Mouse (Mus musculus) embryonic facial prominence, embryonic 11.5 days (tissue): ENCODE results near the gene Mast3. TPM values are rescaled to one million over a fixed set of nuclear protein-coding genes. Genes with fewer than 3 reads are reported as not detected.

Experiments
- ATAC-seq: fragments of 200-750 bp; cut with Nextera tagmentation; replicated peaks from 2 replicates; pipeline ENCODE4 v1.8.0; 2017; ENCODE audit warnings: low read depth; ENCODE audit not compliant: insufficient number of reproducible peaks, low FRiP score, low TSS enrichment
- DNase-seq: peaks from one replicate; pipeline ENCODE4 v3.0.0-alpha.2; 2015; ENCODE audit warnings: low spot score
- H3K27ac ChIP-seq: fragments of 300-500 bp; sonication (generic); replicated peaks from 2 replicates; pipeline ENCODE4 v1.5.1; 2014; ENCODE audit warnings: mild to moderate bottlenecking, low read depth, low read length, control low read depth
- H3K27me3 ChIP-seq: fragments of 300-500 bp; sonication (generic); 2 replicates; pipeline ENCODE4 v1.6.1; 2014; ENCODE audit warnings: mild to moderate bottlenecking, low read length, moderate library complexity, mixed read lengths; ENCODE audit not compliant: control insufficient read depth, insufficient read depth
- H3K36me3 ChIP-seq: fragments of 300-500 bp; sonication (generic); replicated peaks from 2 replicates; pipeline ENCODE4 v1.6.1; 2014; ENCODE audit warnings: low read depth, mild to moderate bottlenecking, low read length, moderate library complexity, mixed read lengths; ENCODE audit not compliant: control insufficient read depth, insufficient read depth
- H3K4me1 ChIP-seq: fragments of 300-500 bp; sonication (generic); 2 replicates; pipeline ENCODE4 v1.6.1; 2014; ENCODE audit warnings: low read length, mixed read lengths; ENCODE audit not compliant: control insufficient read depth, insufficient read depth
- H3K4me2 ChIP-seq: fragments of 300-500 bp; sonication (generic); 2 replicates; pipeline ENCODE4 v1.6.1; 2014; ENCODE audit warnings: low read depth, mild to moderate bottlenecking, control low read depth, low read length, moderate library complexity
- H3K4me3 ChIP-seq: fragments of 300-500 bp; sonication (generic); 2 replicates; pipeline ENCODE4 v1.5.1; 2014; ENCODE audit warnings: low read depth, low read length, control low read depth
- H3K9ac ChIP-seq: fragments of 300-500 bp; sonication (generic); replicated peaks from 2 replicates; pipeline ENCODE4 v1.6.1; 2014; ENCODE audit warnings: mild to moderate bottlenecking, control low read depth, low read length
- H3K9me3 ChIP-seq: fragments of 300-500 bp; sonication (generic); replicated peaks from 2 replicates; pipeline ENCODE4 v1.6.1; 2016; ENCODE audit warnings: mild to moderate bottlenecking, low read length, inconsistent platforms, mixed read lengths; ENCODE audit not compliant: control insufficient read depth
- WGBS: fragments of 180-500 bp; shearing (Covaris S2); extraction: QIAGEN DNeasy Blood & Tissue Kit; methylation state at CpG from one replicate; pipeline ENCODE4 v1.1.7; 2014; 5-methylcytosine and 5-hydroxymethylcytosine counted together
- polyA plus RNA-seq: library from polyadenylated mRNA; unstranded; fragments of >200 nt; fragmentation: Nextera tagmentation; extraction: Ambion mirVana; gene quantifications from 2 replicates; pipeline ENCODE4 v1.2.1, GENCODE M21; 2014

Gene Mast3
- polyA plus RNA-seq, 1 experiment from 2014 or later: 9.7 TPM

GRCm38 (mm10) chr8:70776496-70777444 lies 28.1 kb downstream of the Mast3 start, which contains the start of gene Pik3r2:
Pik3r2 (minus strand) TSS chr8:70776713.
- ATAC-seq (peak; percentile 83), DNase-seq (peak; percentile 99)
- Histone ChIP-seq H3K9ac (peak within 1 kb of the TSS; percentile 90), H3K36me3 (peaks cover 3% of the 10 kb centered on the region), H3K4me2 (peak within 1 kb of the TSS; percentile 86), H3K4me3 (peak within 1 kb of the TSS; percentile 72), H3K27ac (peak within 1 kb of the TSS; percentile 91), H3K4me1 (no peaks in the 10 kb centered on the region; the same call in 1 of the 2 replicates), H3K27me3 (no peaks in the 10 kb centered on the region), H3K9me3 (no peaks in the 10 kb centered on the region)
- WGBS: under 1% methylated on average over 91 of the region's 94 CpGs

- peak overlapping the region; percentile 72 for H3K4me3 ChIP-seq
- 0 out of 2 replicates have a peak overlapping the region, but pooled peaks have one; percentile 5 for H3K27ac ChIP-seq
- peak overlapping the region; percentile 86 for H3K4me2 ChIP-seq
- H3K27me3 ChIP-seq: no peaks in the 10 kb centered on the region
- no peaks in the 10 kb centered on the region for H3K9me3 ChIP-seq
- 3% methylated on average over 29 of the region's 34 CpGs for WGBS
- H3K4me1 ChIP-seq: no peaks in the 10 kb centered on the region; the same call in 1 of the 2 replicates
- peak overlapping the region; percentile 90 for H3K9ac ChIP-seq
- DNase-seq: no peak
- no peak for ATAC-seq
- H3K36me3 ChIP-seq: no peaks in the 10 kb centered on the region; the same call in none of the 2 replicates
Observed at GRCm38 (mm10) chr8:70775851-70776495, 28.9 kb downstream of the Mast3 start.

GRCm38 (mm10) chr8:70775227-70775626 lies 29.6 kb downstream of the Mast3 start:
- DNase-seq (no peak), ATAC-seq (no peak)
- H3K9me3 ChIP-seq: no peaks in the 10 kb centered on the region
- peaks cover 2% of the 10 kb centered on the region for H3K36me3 ChIP-seq
- H3K4me1 ChIP-seq: no peaks in the 10 kb centered on the region; the same call in 1 of the 2 replicates
- peak overlapping the region; percentile 72 for H3K4me3 ChIP-seq
- H3K4me2 ChIP-seq: peak overlapping the region; percentile 86; the same call in 1 of the 2 replicates
- 89% methylated on average over 5 of the region's 5 CpGs for WGBS
- H3K27ac ChIP-seq: no peak overlapping the region
- H3K27me3 ChIP-seq: no peaks in the 10 kb centered on the region
- H3K9ac ChIP-seq: peak overlapping the region; percentile 28

- Histone ChIP-seq H3K36me3 (peaks cover 3% of the 10 kb centered on the region), H3K4me1 (no peaks in the 10 kb centered on the region; the same call in 1 of the 2 replicates), H3K9me3 (no peaks in the 10 kb centered on the region), H3K4me3 (no peak overlapping the region), H3K27ac (no peak overlapping the region), H3K4me2 (no peak overlapping the region; the same call in 1 of the 2 replicates), H3K27me3 (no peaks in the 10 kb centered on the region), H3K9ac (no peak overlapping the region; the same call in 1 of the 2 replicates)
- ATAC-seq (no peak), DNase-seq (no peak)
- WGBS: 95% methylated on average over 18 of the region's 18 CpGs
Observed at GRCm38 (mm10) chr8:70774740-70775139, 30.1 kb downstream of the Mast3 start.

- Histone ChIP-seq H3K36me3 (peaks cover 5% of the 10 kb centered on the region), H3K27me3 (no peaks in the 10 kb centered on the region), H3K4me2 (no peak overlapping the region), H3K27ac (no peak overlapping the region), H3K4me1 (no peaks in the 10 kb centered on the region; the same call in 1 of the 2 replicates), H3K9me3 (no peaks in the 10 kb centered on the region), H3K4me3 (0 out of 2 replicates have a peak overlapping the region, but pooled peaks have one; percentile 4), H3K9ac (no peak overlapping the region; the same call in 1 of the 2 replicates)
- no peak for DNase-seq
- WGBS: 82% methylated on average over 9 of the region's 9 CpGs
- ATAC-seq: no peak
Observed at GRCm38 (mm10) chr8:70773833-70774232, 31.0 kb downstream of the Mast3 start.

- ATAC-seq (no peak), DNase-seq (no peak)
- 92% methylated on average over 5 of the region's 5 CpGs for WGBS
- no peak overlapping the region for H3K27ac ChIP-seq
- H3K4me2 ChIP-seq: no peak overlapping the region
- no peaks in the 10 kb centered on the region for H3K9me3 ChIP-seq
- H3K4me1 ChIP-seq: no peaks in the 10 kb centered on the region; the same call in 1 of the 2 replicates
- peaks cover 8% of the 10 kb centered on the region for H3K36me3 ChIP-seq
- no peak overlapping the region for H3K9ac ChIP-seq
- H3K4me3 ChIP-seq: no peak overlapping the region
- H3K27me3 ChIP-seq: no peaks in the 10 kb centered on the region
Observed at GRCm38 (mm10) chr8:70773410-70773809, 31.4 kb downstream of the Mast3 start.

- no peaks in the 10 kb centered on the region; the same call in 1 of the 2 replicates for H3K4me1 ChIP-seq
- H3K4me2 ChIP-seq: no peak overlapping the region
- H3K9ac ChIP-seq: no peak overlapping the region
- 88% methylated on average over 9 of the region's 9 CpGs for WGBS
- no peak overlapping the region for H3K27ac ChIP-seq
- no peak for DNase-seq
- no peak for ATAC-seq
- H3K27me3 ChIP-seq: no peaks in the 10 kb centered on the region
- H3K36me3 ChIP-seq: peaks cover 10% of the 10 kb centered on the region
- H3K4me3 ChIP-seq: no peak overlapping the region
- no peaks in the 10 kb centered on the region for H3K9me3 ChIP-seq
Observed at GRCm38 (mm10) chr8:70772890-70773289, 32.0 kb downstream of the Mast3 start.
